Comparison of ENCODE assay signal across 25 mouse cellular contexts in the genomic region with DNA sequence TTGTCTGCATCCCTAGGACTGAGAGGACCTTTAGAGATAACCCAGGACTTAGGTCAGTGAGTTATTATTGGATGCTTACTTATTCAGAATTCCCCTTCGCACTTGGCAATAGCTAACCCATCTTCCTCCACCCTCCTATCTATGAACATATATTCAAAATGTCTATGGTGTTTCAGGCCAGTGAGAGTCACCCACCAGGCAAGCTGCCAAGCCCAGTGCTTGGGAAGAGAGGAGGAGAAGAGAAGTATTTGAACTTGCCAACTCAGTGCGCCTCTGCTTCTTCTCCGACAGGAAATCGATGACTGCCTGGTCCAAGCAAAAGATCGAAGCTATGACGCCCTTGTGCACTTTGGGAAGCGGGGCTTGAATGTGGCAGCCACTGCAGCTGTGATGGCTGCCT.
"Had no signal": no experiment of that assay in that cellular context is flagged by ENCODE, and none has a peak within 500 bp of the region (broad histone marks: within the 10 kb centered on the region; RNA-seq: fewer than 3 reads in every experiment).

No protein-coding gene starts in this region.

- H3K4me1 ChIP-seq: heart, embryonic 10.5 days; hindbrain, embryonic 10.5 days; hindbrain, embryonic 12.5 days; intestine, embryonic 15.5 days; limb, embryonic 13.5 days; limb, embryonic 15.5 days had no signal

- H3K4me2 ChIP-seq: heart, embryonic 13.5 days; heart, embryonic 15.5 days; hindbrain, embryonic 12.5 days; hindbrain, embryonic 14.5 days; intestine, embryonic 15.5 days; limb, embryonic 13.5 days; limb, embryonic 15.5 days had no signal

- H3K4me3 ChIP-seq: gastrocnemius, adult 2 months; heart, embryonic 10.5 days; heart, embryonic 13.5 days; heart, embryonic 15.5 days; hindbrain, embryonic 10.5 days; hindbrain, embryonic 12.5 days; intestine, embryonic 15.5 days; layer of hippocampus, adult 2 months; limb, embryonic 13.5 days; limb, embryonic 15.5 days had no signal

- H3K9ac ChIP-seq: heart, embryonic 13.5 days; heart, embryonic 15.5 days; hindbrain, embryonic 12.5 days; hindbrain, embryonic 14.5 days; intestine, embryonic 15.5 days; limb, embryonic 13.5 days; limb, embryonic 15.5 days had no signal

- H3K27me3 ChIP-seq: heart, embryonic 13.5 days; heart, embryonic 15.5 days; hindbrain, embryonic 12.5 days; intestine, embryonic 15.5 days; limb, embryonic 13.5 days; limb, embryonic 15.5 days had no signal

- ATAC-seq: hindbrain, embryonic 16.5 days; inflammation-experienced regulatory T-cells, adult 6 months; intestine, embryonic 15.5 days; intestine, postnatal 0 days had no signal

- H3K27ac ChIP-seq: gastrocnemius, adult 2 months; heart, embryonic 10.5 days; heart, embryonic 13.5 days; heart, embryonic 15.5 days; hindbrain, embryonic 10.5 days; hindbrain, embryonic 12.5 days; hindbrain, embryonic 14.5 days; intestine, embryonic 15.5 days; layer of hippocampus, adult 2 months; limb, embryonic 13.5 days; limb, embryonic 15.5 days had no signal

- DNase-seq: gastrocnemius, adult 2 months; gastrocnemius, postnatal 10 days; gastrocnemius, postnatal 25 days; heart, adult 18-20 months; heart, postnatal 10 days; heart, postnatal 4 days; kidney, adult 18-20 months; kidney, adult 8-10 months; kidney, postnatal 10 days; kidney, postnatal 25 days; kidney, postnatal 4 days; left cerebral cortex, postnatal 4 days had no signal

- H3K36me3 ChIP-seq: intestine, embryonic 15.5 days; limb, embryonic 13.5 days; limb, embryonic 15.5 days had no signal

- H3K9me3 ChIP-seq: heart, embryonic 10.5 days; heart, embryonic 13.5 days; heart, embryonic 15.5 days; hindbrain, embryonic 10.5 days; hindbrain, embryonic 12.5 days; intestine, embryonic 15.5 days; limb, embryonic 13.5 days; limb, embryonic 15.5 days had no signal
